Mouse (Mus musculus) G1E (cell line): ENCODE results near the gene Plcb1.

Experiments used
- CTCF ChIP-seq: IDR thresholded peaks from 2 replicates; pipeline ENCODE4 v1.5.1; 2012; ENCODE audit warnings: low read depth, low read length, inconsistent platforms, mixed read lengths
- GATA1 ChIP-seq: IDR thresholded peaks from 2 replicates; pipeline ENCODE4 v1.6.1; 2012; ENCODE audit warnings: borderline replicate concordance, low read length, inconsistent platforms, mixed read lengths

GRCm38 (mm10) chr2:134972376-134972775 lies 186.5 kb downstream of the Plcb1 start:
- no peak for TF ChIP-seq GATA1
- no peak for TF ChIP-seq CTCF
